Mouse (Mus musculus) frontal cortex, postnatal 25 days (tissue): ENCODE data around the gene Sez6l2.

Experiments
- DNase-seq, 2 experiments: peaks; one replicate each; pipeline ENCODE4 v3.0.0; 2022; ENCODE audit warnings: low spot score in 2 of 2

Gene Sez6l2

DNA sequence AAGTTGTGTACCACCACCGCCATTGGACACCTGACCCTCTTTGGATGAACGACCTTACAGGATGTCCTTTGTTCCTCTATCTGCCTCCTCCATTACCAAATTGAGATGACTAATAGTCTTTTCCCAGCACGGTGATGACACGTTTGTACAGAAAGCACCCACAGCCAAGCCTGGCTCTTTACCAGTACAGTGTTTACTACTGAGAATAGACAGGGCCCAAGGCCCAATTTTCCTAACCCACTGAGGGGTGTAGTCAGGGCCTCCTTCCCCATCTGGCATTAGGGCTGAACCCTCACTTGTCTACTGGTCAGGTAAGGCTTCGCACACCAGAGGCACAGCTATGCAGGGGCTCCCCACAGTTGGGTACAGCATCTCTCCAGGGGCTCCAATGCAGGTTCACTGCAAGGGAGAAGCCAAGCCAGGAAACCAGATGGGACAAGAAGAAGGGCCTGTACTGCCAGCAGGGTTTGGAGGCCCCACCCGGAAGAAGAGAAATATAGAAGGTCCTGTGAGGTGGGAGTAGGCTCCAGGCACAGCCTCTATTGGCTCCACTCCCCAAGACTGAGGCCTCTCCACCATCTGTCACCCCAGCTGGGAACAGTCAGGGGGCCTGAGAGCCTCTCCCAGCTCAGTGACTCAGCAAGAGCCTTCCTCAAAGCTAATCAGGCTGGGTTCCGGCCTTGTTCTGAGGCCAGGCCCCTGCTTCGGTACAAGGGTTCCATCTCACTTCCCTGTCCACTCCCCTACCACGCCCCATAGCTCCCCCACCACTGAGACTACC, 58.1 kb downstream of the Sez6l2 start:
- peak in 1 of 2 experiments; percentile 69 for DNase-seq

GRCm38 (mm10) chr7:127009307-127010085, 59.1 kb downstream of the Sez6l2 start:
- DNase-seq: no peak

GRCm38 (mm10) chr7:127011051-127011450, 60.7 kb downstream of the Sez6l2 start:
- DNase-seq: no peak

DNA sequence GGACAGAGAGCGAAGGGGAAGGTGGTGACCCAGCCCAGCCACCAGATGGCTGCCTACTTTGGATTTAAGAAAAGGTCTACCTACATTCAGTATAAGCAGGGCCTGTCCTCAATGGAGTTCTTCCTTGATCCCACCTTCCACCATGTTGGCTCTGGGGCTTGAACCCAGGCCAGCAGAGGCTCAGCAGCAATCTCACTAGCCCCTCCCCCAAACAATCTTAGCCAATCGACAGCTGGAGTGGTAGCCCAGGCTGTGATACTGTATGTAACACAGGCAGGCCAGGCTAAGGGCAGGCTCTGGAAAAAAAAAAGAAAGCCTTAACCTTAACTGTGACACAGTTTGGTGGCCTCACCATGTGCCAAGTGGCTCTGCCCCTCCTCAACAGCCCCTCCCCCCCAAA, 61.4 kb downstream of the Sez6l2 start:
- DNase-seq: no peak

- DNase-seq: no peak
These were observed 62.0 kb downstream of the Sez6l2 start for GRCm38 (mm10) chr7:127012374-127012773.

DNA sequence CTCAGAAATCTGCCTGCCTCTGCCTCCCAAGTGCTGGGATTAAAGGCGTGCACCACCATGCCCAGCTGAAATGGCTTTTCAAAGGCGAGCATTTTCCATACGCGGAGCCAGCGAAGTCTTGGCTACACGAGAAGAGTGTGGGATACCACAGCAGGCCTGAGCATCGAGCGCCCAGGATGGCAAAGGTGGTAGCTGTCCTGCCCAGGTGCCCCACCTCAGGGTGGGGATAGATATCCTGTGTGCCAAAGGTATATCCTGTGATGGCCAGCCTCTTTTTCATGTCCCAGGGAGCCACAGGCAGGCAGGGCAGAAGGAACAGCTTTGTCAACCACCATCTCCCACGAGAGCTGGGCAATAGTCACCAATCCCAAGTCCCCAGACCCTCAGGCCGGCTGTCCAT, 62.5 kb downstream of the Sez6l2 start:
- DNase-seq: no peak

DNA sequence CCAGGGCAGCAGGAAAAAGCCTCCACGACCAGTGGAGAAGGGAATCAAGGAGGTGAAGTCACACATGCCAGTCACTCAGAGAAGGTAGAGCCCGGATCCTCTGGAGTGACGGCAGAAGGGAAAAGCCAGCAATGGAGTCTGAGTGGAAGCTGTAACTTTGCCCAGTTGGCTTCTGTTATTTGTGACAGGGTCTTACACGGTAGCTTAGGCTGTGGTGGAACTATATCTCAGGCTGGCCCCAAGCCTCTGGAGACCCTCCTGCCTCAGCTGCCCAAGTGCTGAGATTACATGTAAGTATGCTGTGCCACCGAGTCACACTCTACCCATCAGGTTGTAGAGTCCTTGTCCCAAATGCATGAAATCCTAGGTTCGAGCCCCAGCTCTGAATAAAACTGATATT, 63.0 kb downstream of the Sez6l2 start:
- DNase-seq: no peak

GRCm38 (mm10) chr7:127014320-127014719, 64.0 kb downstream of the Sez6l2 start, which contains the start of gene Mvp:
Gene Mvp, minus strand, starts transcription at chr7:127014621.
- DNase-seq: no peak

DNA sequence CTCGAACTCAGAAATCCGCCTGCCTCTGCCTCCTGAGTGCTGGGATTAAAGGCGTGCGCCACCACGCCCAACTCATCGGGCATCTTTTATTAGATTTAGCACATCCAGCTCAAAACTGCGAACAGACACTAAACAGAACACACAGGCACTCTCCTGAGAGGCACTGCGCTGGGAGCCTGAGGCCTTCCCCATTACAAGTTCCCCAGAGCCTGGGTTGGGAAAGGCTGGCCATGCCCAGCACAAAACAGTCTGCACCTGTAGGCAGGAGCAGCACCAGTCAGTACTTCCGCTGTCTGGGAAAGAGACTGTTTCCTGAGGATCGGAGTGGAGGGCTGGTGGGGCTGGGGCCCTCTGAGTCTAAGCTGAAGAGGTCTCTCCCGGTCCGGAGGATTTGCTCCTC, 64.6 kb downstream of the Sez6l2 start:
- no peak for DNase-seq

- no peak for DNase-seq
These were observed 65.7 kb downstream of the Sez6l2 start for GRCm38 (mm10) chr7:127016081-127016480.

GRCm38 (mm10) chr7:127016481-127016485, 65.9 kb downstream of the Sez6l2 start, which contains the start of gene Pagr1b:
Gene Pagr1b, minus strand, starts transcription at chr7:127016484.
- no peak for DNase-seq

- DNase-seq: no peak
These were observed 66.1 kb downstream of the Sez6l2 start for GRCm38 (mm10) chr7:127016486-127016938.

DNA sequence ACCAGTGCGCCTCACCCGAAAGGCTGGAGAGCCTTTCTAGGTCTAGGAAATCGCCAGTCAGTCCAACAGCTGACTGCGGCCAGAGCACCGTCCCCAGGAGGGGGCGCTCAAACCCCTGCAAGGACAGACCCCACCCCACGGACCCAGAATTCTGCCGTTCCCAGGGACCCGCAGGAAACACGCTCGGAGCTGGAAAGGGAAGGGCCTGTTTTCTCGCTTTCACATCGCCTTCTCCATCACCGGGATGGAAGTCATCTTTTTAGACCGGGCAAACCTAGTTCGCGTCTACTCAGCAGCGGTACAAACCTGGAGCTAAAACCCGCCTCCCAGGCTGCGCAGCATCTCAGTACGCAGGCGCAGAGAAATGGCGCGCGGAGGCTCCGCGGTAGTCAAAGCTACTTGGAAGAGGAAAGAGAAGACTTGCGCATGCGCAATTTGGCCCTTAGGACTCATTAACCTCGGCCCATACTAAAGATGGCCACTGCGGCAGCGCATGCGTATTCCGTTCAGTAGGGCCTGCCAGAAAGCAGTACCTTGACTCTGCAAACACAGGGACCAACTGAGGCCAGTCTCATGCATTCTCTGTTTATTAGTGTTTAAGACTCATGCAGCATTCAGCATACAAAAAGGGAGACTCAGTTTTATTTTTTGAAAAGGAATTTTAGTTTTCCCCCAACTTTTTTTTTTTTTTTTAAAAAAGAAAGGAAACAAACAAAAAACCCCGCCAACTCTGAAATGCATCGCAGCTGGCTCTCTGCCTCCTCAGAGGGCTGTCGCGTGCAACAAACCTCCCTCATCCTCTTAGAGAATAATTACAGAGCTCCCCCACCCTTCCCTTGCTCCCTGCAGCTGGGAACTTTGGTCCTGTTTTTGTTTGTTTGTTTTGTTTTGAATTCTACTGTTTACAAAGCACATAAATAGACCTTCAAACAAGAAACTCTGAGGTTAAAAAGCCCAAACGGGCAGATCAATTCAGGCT, 66.9 kb downstream of the Sez6l2 start, which contains the start of gene Pagr1a:
TSS of gene Pagr1a (minus strand) at position 382 of the 979 bp plus-strand sequence.
- peak; percentile 95 to 96 for DNase-seq

DNA sequence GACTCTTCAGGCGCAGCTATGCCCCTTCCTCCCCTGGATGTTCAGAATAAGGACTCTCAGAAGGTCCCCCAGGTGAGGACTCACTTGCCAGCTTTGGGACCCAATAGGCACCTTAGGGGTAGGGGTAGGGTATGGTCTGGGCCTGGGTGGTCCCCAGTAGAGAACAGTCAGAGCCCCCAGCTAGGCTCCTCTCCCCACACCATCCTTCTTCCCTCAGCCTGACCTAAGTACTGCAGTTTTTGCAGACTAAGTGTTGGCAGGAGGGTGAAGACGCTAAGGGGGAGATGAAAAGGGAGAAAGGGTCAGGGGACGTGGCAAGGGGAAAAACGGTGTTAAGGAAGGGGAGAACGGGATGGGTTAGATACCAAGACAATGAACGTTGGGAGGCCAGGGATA, 67.6 kb downstream of the Sez6l2 start:
- no peak for DNase-seq

- DNase-seq: no peak
These were observed 68.3 kb downstream of the Sez6l2 start for GRCm38 (mm10) chr7:127018416-127019305.

DNA sequence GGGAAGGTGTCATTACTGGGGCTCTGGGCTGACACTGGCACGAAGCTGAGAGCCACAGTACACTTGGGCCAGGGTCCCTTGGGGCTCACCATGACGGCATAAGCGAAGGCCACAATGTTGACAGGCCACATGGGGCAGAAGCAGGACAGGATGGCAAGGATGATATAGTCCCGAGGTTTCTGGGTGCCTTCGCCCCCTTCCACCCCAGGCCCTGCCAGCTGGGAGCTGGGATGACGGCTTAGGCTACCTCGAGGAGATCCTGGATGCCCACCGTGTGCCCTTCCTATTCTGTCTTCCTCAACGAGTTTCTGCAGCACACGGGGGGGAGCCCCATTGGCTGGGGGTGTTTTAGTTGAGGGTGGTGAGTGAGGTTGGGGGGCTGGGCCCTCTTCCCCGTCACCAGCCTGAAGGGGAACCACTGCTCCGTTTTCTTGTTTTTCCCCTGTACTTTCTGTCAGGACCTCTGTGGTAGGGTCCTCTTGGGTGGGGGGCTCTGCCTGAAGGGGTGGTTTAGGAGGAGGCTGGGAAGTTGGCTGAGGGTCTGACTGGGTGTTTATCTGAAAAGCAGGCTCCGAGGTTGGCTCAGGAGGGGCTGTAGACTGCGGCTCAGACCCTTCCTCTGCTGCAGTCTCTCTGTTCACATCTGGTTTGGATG, 69.1 kb downstream of the Sez6l2 start:
- no peak for DNase-seq

GRCm38 (mm10) chr7:127020031-127020430, 69.7 kb downstream of the Sez6l2 start:
- no peak for DNase-seq
